Mouse (Mus musculus): ENCODE data around the gene Ttc28. TPM values are rescaled to one million over a fixed set of nuclear protein-coding genes. Genes with fewer than 3 reads are reported as not detected.

Ttc28 gene
- polyA plus RNA-seq, 1 experiment from 2014 or later: 24.7 TPM

- ATAC-seq (ENCODE audit: low FRiP score, low read depth): no peak
- H3K27me3 ChIP-seq: no peaks in the 10 kb centered on the region
- 83% methylated on average over 5 of the region's 5 CpGs for WGBS
These were observed 248.2 kb downstream of the Ttc28 start for GRCm38 (mm10) chr5:111127786-111128185.

GRCm38 (mm10) chr5:111130121-111130520 is 250.5 kb downstream of the Ttc28 start:
- Histone ChIP-seq H3K27me3 (no peaks in the 10 kb centered on the region), H3K9ac (replicated peaks) (no peak overlapping the region), H3K4me2 (replicated peaks) (no peak overlapping the region), H3K27ac (replicated peaks) (no peak overlapping the region), H3K4me3 (no peak overlapping the region), H3K9me3 (no peaks in the 10 kb centered on the region), H3K4me1 (peaks cover 4% of the 10 kb centered on the region; the same call in 1 of the 2 replicates), H3K36me3 (no peaks in the 10 kb centered on the region)
- 94% methylated on average over 8 of the region's 8 CpGs for WGBS
- no peak for ATAC-seq (ENCODE audit: low FRiP score, low read depth)

More at GRCm38 (mm10) chr5:111127786-111128185, 248.2 kb downstream of the Ttc28 start:
- Histone ChIP-seq H3K4me2 (replicated peaks) (no peak overlapping the region), H3K4me3 (no peak overlapping the region), H3K9ac (replicated peaks) (no peak overlapping the region), H3K4me1 (peaks cover 14% of the 10 kb centered on the region), H3K36me3 (no peaks in the 10 kb centered on the region), H3K27ac (replicated peaks) (peak overlapping the region; percentile 8; the same call in 1 of the 2 replicates), H3K9me3 (no peaks in the 10 kb centered on the region)

DNA sequence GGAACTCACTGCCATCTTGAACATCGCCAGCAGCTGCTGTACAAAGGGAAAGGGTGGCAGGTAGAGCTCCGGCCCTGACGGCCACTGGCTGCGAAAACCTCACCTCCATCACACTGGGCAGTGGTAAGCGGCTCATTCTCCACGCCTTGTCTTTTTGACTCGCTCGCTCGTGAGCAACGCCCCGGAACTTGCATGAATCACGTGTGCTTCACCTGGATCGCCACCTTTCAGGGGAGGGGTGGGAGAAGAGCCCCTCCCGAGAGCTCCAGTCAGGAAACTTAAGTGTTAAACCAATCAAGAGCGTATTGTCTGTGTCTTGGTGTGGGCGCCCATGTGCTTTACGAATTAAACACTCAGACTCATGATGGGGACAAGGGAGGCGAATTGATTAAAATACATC is 252.0 kb downstream of the Ttc28 start:
- Histone ChIP-seq H3K27me3 (0 out of 2 replicates have a peak, but pooled peaks cover 2% of the 10 kb centered on the region), H3K4me1 (peaks cover 9% of the 10 kb centered on the region), H3K9ac (replicated peaks) (no peak overlapping the region), H3K4me2 (replicated peaks) (no peak overlapping the region), H3K4me3 (no peak overlapping the region), H3K9me3 (no peaks in the 10 kb centered on the region), H3K36me3 (no peaks in the 10 kb centered on the region), H3K27ac (replicated peaks) (no peak overlapping the region)
- no peak for ATAC-seq (ENCODE audit: low FRiP score, low read depth)
- 94% methylated on average over 18 of the region's 18 CpGs for WGBS

DNA sequence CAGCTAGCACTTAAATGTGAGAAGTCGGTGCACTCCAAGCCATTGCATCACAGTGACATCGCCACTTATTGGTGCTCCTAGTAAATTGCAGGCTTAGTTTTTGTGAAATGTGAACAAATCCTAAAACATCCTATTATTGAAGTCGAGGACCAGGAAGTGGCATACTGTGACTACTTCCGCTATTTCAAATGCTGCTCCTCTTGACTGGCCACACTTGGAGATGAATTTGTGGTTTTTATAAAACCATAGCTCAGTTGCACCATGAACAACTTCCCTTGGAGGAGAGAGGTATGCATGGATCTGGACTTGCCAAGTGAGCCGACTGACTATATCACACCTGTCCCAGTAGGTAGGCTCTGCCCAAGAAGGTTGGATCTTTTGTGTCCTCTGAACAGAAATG is 253.5 kb downstream of the Ttc28 start:
- no peak overlapping the region for H3K4me3 ChIP-seq
- peaks cover 25% of the 10 kb centered on the region for H3K4me1 ChIP-seq
- no peak overlapping the region for H3K4me2 ChIP-seq (replicated peaks)
- H3K9ac ChIP-seq (replicated peaks): no peak overlapping the region
- no peak for ATAC-seq (ENCODE audit: low FRiP score, low read depth)
- 0 out of 2 replicates have a peak, but pooled peaks cover 2% of the 10 kb centered on the region for H3K27me3 ChIP-seq
- H3K9me3 ChIP-seq: no peaks in the 10 kb centered on the region
- no peak overlapping the region for H3K27ac ChIP-seq (replicated peaks)
- 91% methylated on average over 5 of the region's 5 CpGs for WGBS
- no peaks in the 10 kb centered on the region for H3K36me3 ChIP-seq

DNA sequence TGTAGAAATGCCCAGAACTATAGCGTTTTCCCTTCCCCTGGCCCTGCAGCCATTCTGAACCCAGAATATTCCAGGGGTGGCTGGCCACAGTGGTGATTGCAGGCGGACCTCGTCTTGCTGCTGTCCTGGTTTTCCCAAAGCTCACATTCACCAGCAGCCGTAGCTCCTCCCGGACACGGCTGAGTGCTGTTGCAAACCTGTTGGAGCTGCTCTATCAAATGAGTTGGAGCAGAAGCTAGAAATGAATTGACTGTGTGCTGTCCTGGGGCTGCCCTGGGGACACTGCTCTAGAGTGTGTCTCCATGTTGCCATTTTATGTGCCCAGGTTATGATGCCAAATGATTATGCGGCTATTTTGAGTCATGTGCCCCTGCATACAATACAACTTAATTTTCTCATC is 254.2 kb downstream of the Ttc28 start:
- peaks cover 31% of the 10 kb centered on the region for H3K4me1 ChIP-seq
- ATAC-seq (ENCODE audit: low FRiP score, low read depth): no peak
- no peaks in the 10 kb centered on the region for H3K9me3 ChIP-seq
- H3K4me2 ChIP-seq (replicated peaks): no peak overlapping the region
- 81% methylated on average over 7 of the region's 7 CpGs for WGBS
- no peak overlapping the region for H3K27ac ChIP-seq (replicated peaks)
- no peak overlapping the region for H3K4me3 ChIP-seq
- H3K9ac ChIP-seq (replicated peaks): no peak overlapping the region
- no peaks in the 10 kb centered on the region for H3K36me3 ChIP-seq
- H3K27me3 ChIP-seq: 0 out of 2 replicates have a peak, but pooled peaks cover 8% of the 10 kb centered on the region

GRCm38 (mm10) chr5:111137283-111137682 is 257.7 kb downstream of the Ttc28 start:
- Histone ChIP-seq H3K4me1 (peaks cover 55% of the 10 kb centered on the region), H3K4me2 (replicated peaks) (no peak overlapping the region), H3K27ac (replicated peaks) (no peak overlapping the region), H3K9me3 (no peaks in the 10 kb centered on the region), H3K9ac (replicated peaks) (no peak overlapping the region), H3K4me3 (no peak overlapping the region), H3K36me3 (no peaks in the 10 kb centered on the region), H3K27me3 (0 out of 2 replicates have a peak, but pooled peaks cover 16% of the 10 kb centered on the region)
- WGBS: 8% methylated on average over 6 of the region's 6 CpGs
- ATAC-seq (ENCODE audit: low FRiP score, low read depth): peak; percentile 36; the same call in 1 of the 2 replicates

GRCm38 (mm10) chr5:111137742-111138141 is 258.1 kb downstream of the Ttc28 start:
- Histone ChIP-seq H3K4me2 (replicated peaks) (no peak overlapping the region; the same call in 1 of the 2 replicates), H3K4me1 (peaks cover 56% of the 10 kb centered on the region), H3K27me3 (0 out of 2 replicates have a peak, but pooled peaks cover 16% of the 10 kb centered on the region), H3K9ac (replicated peaks) (no peak overlapping the region), H3K9me3 (no peaks in the 10 kb centered on the region), H3K36me3 (no peaks in the 10 kb centered on the region), H3K4me3 (no peak overlapping the region), H3K27ac (replicated peaks) (no peak overlapping the region; the same call in 1 of the 2 replicates)
- 30% methylated on average over 13 of the region's 13 CpGs for WGBS
- no peak for ATAC-seq (ENCODE audit: low FRiP score, low read depth)

- H3K4me1 ChIP-seq: peaks cover 56% of the 10 kb centered on the region
- no peaks in the 10 kb centered on the region for H3K36me3 ChIP-seq
- no peak overlapping the region for H3K4me2 ChIP-seq (replicated peaks)
- no peaks in the 10 kb centered on the region for H3K9me3 ChIP-seq
- 0 out of 2 replicates have a peak, but pooled peaks cover 16% of the 10 kb centered on the region for H3K27me3 ChIP-seq
- no peak for ATAC-seq (ENCODE audit: low FRiP score, low read depth)
- H3K4me3 ChIP-seq: no peak overlapping the region
- H3K9ac ChIP-seq (replicated peaks): no peak overlapping the region
- H3K27ac ChIP-seq (replicated peaks): 0 out of 2 replicates have a peak overlapping the region, but pooled peaks have one; percentile 1
- 57% methylated on average over 11 of the region's 11 CpGs for WGBS
These were observed 258.7 kb downstream of the Ttc28 start for GRCm38 (mm10) chr5:111138239-111138833.

DNA sequence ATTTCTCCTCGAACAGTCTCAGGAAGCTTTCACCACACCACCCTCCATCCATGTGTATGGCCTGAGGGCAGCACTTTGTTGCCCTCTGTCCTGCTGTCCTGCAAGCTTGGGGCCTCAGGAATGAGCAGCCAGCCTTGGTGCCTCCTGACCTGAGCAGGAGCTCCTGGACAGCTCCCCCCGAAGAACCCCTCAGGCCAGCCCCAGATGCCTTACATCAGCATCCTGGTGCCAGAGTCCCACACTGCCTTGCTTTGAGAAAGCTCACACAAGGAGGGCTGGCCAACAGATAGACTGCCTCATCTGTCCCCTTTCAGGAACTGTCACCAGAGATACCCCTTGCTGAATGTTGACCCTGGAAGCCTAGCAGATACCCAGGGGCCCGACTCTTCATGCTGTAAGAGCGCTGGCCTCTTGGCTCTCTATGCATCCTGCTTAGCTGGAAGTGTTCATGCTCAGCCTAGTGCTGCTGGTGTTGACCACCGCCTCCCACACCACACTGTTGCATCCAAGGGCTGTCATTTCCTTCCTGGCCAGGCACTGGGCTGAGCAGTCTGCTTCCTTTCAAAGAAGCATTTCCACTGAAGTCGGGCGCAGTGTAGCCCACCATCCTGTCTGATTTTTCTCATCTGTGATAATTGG is 259.4 kb downstream of the Ttc28 start:
- Histone ChIP-seq H3K9ac (replicated peaks) (no peak overlapping the region), H3K9me3 (no peaks in the 10 kb centered on the region), H3K4me1 (peaks cover 56% of the 10 kb centered on the region), H3K4me2 (replicated peaks) (no peak overlapping the region), H3K36me3 (no peaks in the 10 kb centered on the region), H3K27ac (replicated peaks) (0 out of 2 replicates have a peak overlapping the region, but pooled peaks have one; percentile 1), H3K4me3 (no peak overlapping the region), H3K27me3 (0 out of 2 replicates have a peak, but pooled peaks cover 16% of the 10 kb centered on the region)
- 76% methylated on average over 7 of the region's 7 CpGs for WGBS
- no peak for ATAC-seq (ENCODE audit: low FRiP score, low read depth)

- Histone ChIP-seq H3K4me1 (peaks cover 58% of the 10 kb centered on the region), H3K9me3 (no peaks in the 10 kb centered on the region), H3K4me2 (replicated peaks) (no peak overlapping the region), H3K27me3 (0 out of 2 replicates have a peak, but pooled peaks cover 16% of the 10 kb centered on the region), H3K9ac (replicated peaks) (no peak overlapping the region), H3K4me3 (no peak overlapping the region), H3K36me3 (no peaks in the 10 kb centered on the region), H3K27ac (replicated peaks) (0 out of 2 replicates have a peak overlapping the region, but pooled peaks have one; percentile 1)
- 71% methylated on average over 14 of the region's 14 CpGs for WGBS
- ATAC-seq (ENCODE audit: low FRiP score, low read depth): no peak
These were observed 260.0 kb downstream of the Ttc28 start for GRCm38 (mm10) chr5:111139622-111140021.

- Histone ChIP-seq H3K4me3 (no peak overlapping the region), H3K36me3 (no peaks in the 10 kb centered on the region), H3K9ac (replicated peaks) (no peak overlapping the region), H3K4me2 (replicated peaks) (no peak overlapping the region), H3K27ac (replicated peaks) (peak overlapping the region; percentile 68), H3K9me3 (no peaks in the 10 kb centered on the region), H3K4me1 (peaks cover 56% of the 10 kb centered on the region), H3K27me3 (0 out of 2 replicates have a peak, but pooled peaks cover 14% of the 10 kb centered on the region)
- 64% methylated on average over 20 of the region's 20 CpGs for WGBS
- ATAC-seq (ENCODE audit: low FRiP score, low read depth): no peak
These were observed 261.7 kb downstream of the Ttc28 start for GRCm38 (mm10) chr5:111141139-111141885.
